Mouse (Mus musculus) liver, postnatal 0 days (tissue): Measurements from ENCODE around the gene Cwh43.

Source experiments
- CTCF ChIP-seq: sonication (generic); IDR thresholded peaks from 2 replicates; pipeline ENCODE4 v1.5.1; 2016; ENCODE audit warnings: antibody characterized with exemption, low read depth
- EP300 ChIP-seq: IDR thresholded peaks from 2 replicates; pipeline ENCODE4 v1.6.1; 2016; ENCODE audit warnings: antibody characterized with exemption, low read depth, mild to moderate bottlenecking

DNA sequence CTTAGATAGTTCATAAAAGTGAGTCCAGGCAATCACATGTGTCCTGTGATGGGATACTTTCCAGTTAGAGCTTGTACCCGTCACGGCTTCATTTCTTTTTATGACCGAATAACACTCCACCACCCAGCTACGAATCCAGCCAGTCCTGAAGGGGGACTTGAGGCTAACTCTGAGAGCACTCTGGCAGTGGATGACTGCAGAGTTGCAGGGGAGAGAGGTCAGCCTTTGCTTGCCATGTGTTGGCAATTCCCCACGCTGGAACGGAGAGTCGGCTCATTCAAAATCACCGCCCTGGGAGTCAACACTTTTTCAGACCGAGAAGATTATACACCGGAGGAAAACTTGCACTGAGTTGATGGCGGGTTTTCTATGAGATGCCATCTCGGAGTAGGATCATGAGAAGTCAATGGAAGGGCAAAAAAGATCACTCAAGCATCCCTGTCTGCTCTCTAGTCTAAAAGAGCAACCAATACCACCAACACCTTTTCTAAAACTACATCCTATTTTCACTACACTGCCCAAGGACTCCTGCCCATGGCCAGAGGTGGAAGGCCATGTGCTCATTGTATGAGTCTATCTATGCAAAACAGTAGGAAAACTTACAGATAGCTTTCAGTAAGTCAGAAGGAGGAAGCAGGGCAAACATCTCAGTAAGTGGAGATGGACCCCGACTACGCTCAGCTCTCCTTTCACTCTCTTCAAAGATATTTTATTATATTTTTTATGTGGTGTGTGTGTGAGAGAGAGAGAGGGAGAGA lies 2.4 kb upstream of the Cwh43 start:
- TF ChIP-seq CTCF (no peak), EP300 (no peak)
